Mouse (Mus musculus): ENCODE measurements around the gene Gpr176.

GRCm38 (mm10) chr2:118262673-118263072 is 110.5 kb downstream of the Gpr176 start:
- no peak for TF ChIP-seq CTCF (IDR thresholded peaks at IDR 0.05; ENCODE audit: low read depth)
- no peak for TF ChIP-seq EP300 (optimal IDR thresholded peaks at IDR 0.05)

Data from stomach, postnatal 0 days (tissue).